Mouse (Mus musculus) embryonic facial prominence, embryonic 12.5 days (tissue): ENCODE measurements around the gene Ccdc170. TPM values are rescaled to one million over a fixed set of nuclear protein-coding genes. Genes with fewer than 3 reads are reported as not detected.
"Not testable (repeated sequence)": the region's sequence is repeated elsewhere in the genome, so short reads cannot be mapped to it uniquely, and the experiment has no call there.

Experiments
- ATAC-seq: fragments of 200-750 bp; cut with Nextera tagmentation; 2 replicates; pipeline ENCODE4 v1.8.0; 2017; ENCODE audit not compliant: insufficient number of reproducible peaks, insufficient read depth, low FRiP score, low TSS enrichment
- H3K27ac ChIP-seq: fragments of 300-500 bp; sonication (generic); 2 replicates; pipeline ENCODE4 v1.5.1; 2016; ENCODE audit warnings: mild to moderate bottlenecking
- H3K27me3 ChIP-seq: fragments of 300-500 bp; sonication (generic); 2 replicates; pipeline ENCODE4 v1.6.1; 2016; ENCODE audit warnings: mild to moderate bottlenecking, moderate library complexity
- H3K36me3 ChIP-seq: fragments of 300-500 bp; sonication (generic); 2 replicates; pipeline ENCODE4 v1.6.1; 2016; ENCODE audit warnings: mild to moderate bottlenecking
- H3K4me1 ChIP-seq: fragments of 300-500 bp; sonication (generic); 2 replicates; pipeline ENCODE4 v1.6.1; 2016
- H3K4me2 ChIP-seq: fragments of 300-500 bp; sonication (generic); replicated peaks from 2 replicates; pipeline ENCODE4 v1.6.1; 2016; ENCODE audit warnings: mild to moderate bottlenecking, moderate library complexity
- H3K4me3 ChIP-seq: fragments of 300-500 bp; sonication (generic); 2 replicates; pipeline ENCODE4 v1.5.1; 2016; ENCODE audit warnings: mild to moderate bottlenecking
- H3K9ac ChIP-seq: fragments of 300-500 bp; sonication (generic); 2 replicates; pipeline ENCODE4 v1.6.1; 2016; ENCODE audit warnings: mild to moderate bottlenecking, moderate library complexity
- H3K9me3 ChIP-seq: fragments of 300-500 bp; sonication (generic); 2 replicates; pipeline ENCODE4 v1.6.1; 2016; ENCODE audit warnings: mild to moderate bottlenecking, moderate library complexity
- WGBS: fragments of 180-500 bp; shearing (Covaris S2); methylation state at CpG from one replicate; pipeline ENCODE4 v1.1.7; 2016; 5-methylcytosine and 5-hydroxymethylcytosine counted together
- polyA plus RNA-seq: library from polyadenylated mRNA; unstranded; fragments of >200 nt; fragmentation: Nextera tagmentation; extraction: Ambion mirVana; gene quantifications from 2 replicates; pipeline ENCODE4 v1.2.1, GENCODE M21; 2016

The Ccdc170 gene
- polyA plus RNA-seq, 1 experiment from 2014 or later: 0.15 TPM

GRCm38 (mm10) chr10:4601612-4602011 is 119.3 kb downstream of the Ccdc170 start:
- H3K9me3 ChIP-seq, H3K36me3 ChIP-seq, H3K4me1 ChIP-seq, ATAC-seq, H3K9ac ChIP-seq, H3K4me3 ChIP-seq, H3K27ac ChIP-seq, H3K27me3 ChIP-seq, H3K4me2 ChIP-seq: not testable (repeated sequence)

DNA sequence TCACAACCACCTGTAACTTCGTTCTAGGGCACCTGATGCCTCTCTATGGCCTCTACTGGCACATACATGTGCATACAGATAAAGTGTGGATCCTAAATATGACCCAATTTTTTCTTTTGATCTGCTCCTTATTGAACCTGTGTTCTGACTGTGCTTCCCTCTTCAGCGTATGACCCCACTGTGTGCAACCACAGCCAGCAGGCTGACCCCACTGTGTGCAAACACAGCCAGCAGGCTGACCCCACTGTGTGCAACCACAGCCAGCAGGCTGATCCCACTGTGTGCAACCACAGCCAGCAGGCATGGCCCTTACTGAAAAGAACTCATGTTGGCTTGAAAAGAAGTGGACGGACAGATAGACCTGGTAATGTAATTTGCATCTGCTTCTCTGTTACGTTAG is 120.2 kb downstream of the Ccdc170 start:
- Histone ChIP-seq H3K27me3 (no peaks in the 10 kb centered on the region), H3K9ac (no peak overlapping the region), H3K27ac (no peak overlapping the region), H3K4me2 (no peak overlapping the region), H3K4me3 (no peak overlapping the region), H3K9me3 (no peaks in the 10 kb centered on the region), H3K36me3 (no peaks in the 10 kb centered on the region), H3K4me1 (no peaks in the 10 kb centered on the region)
- 73% methylated on average over 4 of the region's 4 CpGs for WGBS
- ATAC-seq: no peak

DNA sequence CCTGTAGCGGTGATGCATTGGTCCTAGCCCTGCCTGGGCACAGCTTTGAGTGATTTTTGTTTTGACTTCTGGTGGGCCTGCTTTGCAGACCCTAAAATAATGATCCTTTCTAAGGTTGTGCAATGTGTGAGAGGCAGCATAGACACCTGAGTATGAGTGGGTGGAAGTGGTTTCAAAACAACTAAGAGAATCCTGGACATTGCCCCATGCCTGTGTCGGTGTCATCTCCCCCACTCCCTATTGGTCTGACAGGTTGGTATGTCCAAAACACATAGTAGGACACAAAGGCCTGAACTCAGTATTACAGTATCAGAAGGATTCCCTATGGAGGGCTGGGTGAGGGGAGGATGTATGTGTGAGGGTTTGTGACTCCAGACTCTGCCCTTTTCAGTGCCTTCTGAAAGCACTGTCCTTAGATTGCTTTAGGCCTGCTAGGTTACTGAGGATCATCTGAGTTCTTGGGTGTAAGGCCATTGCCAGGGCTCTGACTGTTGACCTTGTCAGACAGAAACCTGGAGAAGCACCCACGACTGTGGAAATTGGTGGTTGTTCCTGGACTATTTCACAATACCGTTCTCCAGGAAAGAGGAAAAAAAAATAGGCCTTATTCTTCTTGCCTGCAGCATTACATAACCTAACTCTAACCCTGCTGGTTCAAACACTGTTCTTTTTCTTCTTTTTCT is 122.4 kb downstream of the Ccdc170 start:
- H3K4me1 ChIP-seq: no peaks in the 10 kb centered on the region
- no peaks in the 10 kb centered on the region for H3K36me3 ChIP-seq
- ATAC-seq: no peak
- H3K9ac ChIP-seq: no peak overlapping the region
- WGBS: 81% methylated on average over 4 of the region's 4 CpGs
- H3K4me2 ChIP-seq: no peak overlapping the region
- no peak overlapping the region for H3K27ac ChIP-seq
- H3K4me3 ChIP-seq: no peak overlapping the region
- no peaks in the 10 kb centered on the region for H3K27me3 ChIP-seq
- no peaks in the 10 kb centered on the region for H3K9me3 ChIP-seq

DNA sequence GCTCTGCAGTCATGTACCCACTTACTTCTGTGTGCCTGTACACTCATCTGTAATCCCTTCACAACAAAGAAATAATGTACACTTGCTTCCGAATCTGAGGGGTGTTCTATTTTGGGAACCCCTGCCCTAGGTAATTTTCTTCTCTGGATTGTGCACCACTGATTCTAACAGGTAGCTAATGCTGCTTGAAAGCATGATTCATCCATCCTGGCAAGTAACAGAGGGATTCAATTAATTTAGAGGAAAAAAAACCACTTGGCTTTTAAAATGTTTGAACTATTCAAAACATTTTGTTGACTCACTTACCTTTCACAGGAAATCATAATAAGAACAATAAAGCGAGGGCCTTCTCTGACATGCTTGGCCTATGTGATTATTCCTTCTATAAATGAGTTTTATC is 127.9 kb downstream of the Ccdc170 start:
- no peak for ATAC-seq
- no peaks in the 10 kb centered on the region for H3K27me3 ChIP-seq
- H3K36me3 ChIP-seq: no peaks in the 10 kb centered on the region
- no peak overlapping the region for H3K4me2 ChIP-seq
- no peak overlapping the region for H3K27ac ChIP-seq
- H3K4me1 ChIP-seq: no peaks in the 10 kb centered on the region
- no peaks in the 10 kb centered on the region for H3K9me3 ChIP-seq
- no peak overlapping the region for H3K4me3 ChIP-seq
- H3K9ac ChIP-seq: no peak overlapping the region
- 77% methylated on average over 2 of the region's 2 CpGs for WGBS

GRCm38 (mm10) chr10:4611386-4612155 is 129.3 kb downstream of the Ccdc170 start, which contains the start of gene Esr1:
Gene Esr1, plus strand, starts transcription at chr10:4611593.
- Histone ChIP-seq H3K27ac (no peak within 1 kb of the TSS), H3K4me1 (no peaks in the 10 kb centered on the region), H3K4me2 (peak within 1 kb of the TSS; percentile 21; the same call in 1 of the 2 replicates), H3K27me3 (no peaks in the 10 kb centered on the region), H3K9ac (no peak within 1 kb of the TSS), H3K9me3 (no peaks in the 10 kb centered on the region), H3K4me3 (no peak within 1 kb of the TSS), H3K36me3 (no peaks in the 10 kb centered on the region)
- 39% methylated on average over 13 of the region's 13 CpGs for WGBS
- no peak for ATAC-seq

Other genes with a start within 250 kb of the Ccdc170 start
- 34.5 and 37.5 TPM in 2 replicates for gene Akap12, start 216.1 kb upstream of the Ccdc170 start, polyA plus RNA-seq
- 17.8 and 18.0 TPM in 2 replicates for gene Zbtb2, start 94.4 kb upstream of the Ccdc170 start, polyA plus RNA-seq
- 54.3 and 59.8 TPM in 2 replicates for gene Rmnd1, start 50.1 kb upstream of the Ccdc170 start, polyA plus RNA-seq
- 22.8 and 23.5 TPM in 2 replicates for gene Armt1, start 50.0 kb upstream of the Ccdc170 start, polyA plus RNA-seq
- gene Esr1, start 129.1 kb downstream of the Ccdc170 start, polyA plus RNA-seq: 0.09 and 0.10 TPM in 2 replicates